Mouse (Mus musculus) myocyte (in vitro differentiated cells): Measurements from ENCODE around the gene Klhl25. TPM values are rescaled to one million over a fixed set of nuclear protein-coding genes. Genes with fewer than 3 reads are reported as not detected.
"Not testable (repeated sequence)": the region's sequence is repeated elsewhere in the genome, so short reads cannot be mapped to it uniquely, and the experiment has no call there.

Source experiments
- H3K27me3 ChIP-seq: one replicate; pipeline ENCODE4 v1.6.1; 2011; ENCODE audit not compliant: control insufficient read depth, insufficient read depth, insufficient read length
- H3K36me3 ChIP-seq: one replicate; pipeline ENCODE4 v1.6.1; 2011; ENCODE audit not compliant: control insufficient read depth, insufficient read depth
- H3K4me2 ChIP-seq: one replicate; pipeline ENCODE4 v1.6.1; 2011; ENCODE audit warnings: low read depth, control low read depth
- H3K4me3 ChIP-seq: one replicate; pipeline ENCODE4 v1.5.1; 2011; ENCODE audit warnings: mild to moderate bottlenecking, control low read depth, moderate library complexity
- H3K79me2 ChIP-seq: one replicate; pipeline ENCODE4 v1.6.1; 2011; ENCODE audit not compliant: control insufficient read depth, insufficient read depth
- H3ac ChIP-seq: one replicate; pipeline ENCODE4 v1.6.1; 2011; ENCODE audit not compliant: control insufficient read depth, insufficient read length
- CEBPB ChIP-seq: IDR thresholded peaks from 2 replicates; pipeline ENCODE4 v1.6.1; 2011; ENCODE audit warnings: mild to moderate bottlenecking, moderate library complexity; ENCODE audit not compliant: poor library complexity, insufficient read depth, severe bottlenecking
- E2F4 ChIP-seq: IDR thresholded peaks from one replicate; pipeline ENCODE4 v1.6.1; 2011; ENCODE audit warnings: mild to moderate bottlenecking, control low read depth, moderate library complexity; ENCODE audit not compliant: insufficient read depth
- MYOD1 ChIP-seq, 3 experiments: IDR thresholded peaks; one replicate each; pipeline ENCODE4 v1.6.1; 2011; ENCODE audit warnings: control low read depth in 2 of 3, low read depth in 2 of 3, mild to moderate bottlenecking in 2 of 3, moderate library complexity in 1 of 3; ENCODE audit not compliant: insufficient read length in 2 of 3, control insufficient read depth in 1 of 3
- MYOG ChIP-seq, 3 experiments: IDR thresholded peaks; one replicate each; pipeline ENCODE4 v1.6.1; 2011; ENCODE audit warnings: control low read depth in 2 of 3, low read depth in 2 of 3, mild to moderate bottlenecking in 2 of 3; ENCODE audit not compliant: insufficient read length in 2 of 3, control insufficient read depth in 1 of 3, insufficient read depth in 1 of 3
- POLR2A ChIP-seq: IDR thresholded peaks from one replicate; pipeline ENCODE4 v1.6.1; 2011; ENCODE audit warnings: low read depth, mild to moderate bottlenecking, control low read depth, moderate library complexity; ENCODE audit not compliant: insufficient read length
- SRF ChIP-seq: IDR thresholded peaks from one replicate; pipeline ENCODE4 v1.6.1; 2011; ENCODE audit warnings: low read depth; ENCODE audit not compliant: control insufficient read depth, insufficient read length
- TCF12 ChIP-seq: IDR thresholded peaks from one replicate; pipeline ENCODE4 v1.6.1; 2011; ENCODE audit warnings: mild to moderate bottlenecking, control low read depth; ENCODE audit not compliant: poor library complexity, insufficient read depth, severe bottlenecking
- TCF3 ChIP-seq: IDR thresholded peaks from one replicate; pipeline ENCODE4 v1.6.1; 2011; ENCODE audit warnings: low read depth, control low read depth; ENCODE audit not compliant: insufficient read length
- USF1 ChIP-seq: IDR thresholded peaks from one replicate; pipeline ENCODE4 v1.6.1; 2011; ENCODE audit warnings: low read depth, mild to moderate bottlenecking, control low read depth, moderate library complexity
- polyA plus RNA-seq: library from polyadenylated mRNA; unstranded; fragments of >200 nt; fragmentation: generic; extraction: Trizol; gene quantifications from one replicate; pipeline ENCODE4 v1.2.1, GENCODE M21; 2012; ENCODE audit warnings: missing spikeins

The Klhl25 gene
- polyA plus RNA-seq, 1 experiment, result 14.6 TPM

- H3ac ChIP-seq, result no peak overlapping the region
- no peaks in the 10 kb centered on the region for H3K36me3 ChIP-seq
- H3K4me2 ChIP-seq, result no peak overlapping the region
- peak; percentile 95 to 97 (median 97) for TF ChIP-seq MYOD1 (IDR thresholded peaks at IDR 0.05; ENCODE audit: control insufficient read depth in 1 of 3, insufficient read length in 2 of 3, low read depth in 2 of 3)
- TF ChIP-seq MYOG (IDR thresholded peaks at IDR 0.05; ENCODE audit: control insufficient read depth in 1 of 3, insufficient read depth in 1 of 3, insufficient read length in 2 of 3, low read depth in 2 of 3), result peak; percentile 98 to 99 (median 99)
- TF ChIP-seq POLR2A, result no peak
- TF ChIP-seq TCF12, result peak; percentile 97
- TF ChIP-seq CEBPB, result no peak
- TF ChIP-seq E2F4, result no peak
- peak; percentile 98 for TF ChIP-seq TCF3
- H3K79me2 ChIP-seq, result no peaks in the 10 kb centered on the region
- no peaks in the 10 kb centered on the region for H3K27me3 ChIP-seq
- no peak overlapping the region for H3K4me3 ChIP-seq
Measured at GRCm38 (mm10) chr7:75913952-75914351, 65.8 kb downstream of the Klhl25 start.

- H3K4me3 ChIP-seq, H3K4me2 ChIP-seq, H3K27me3 ChIP-seq, H3K36me3 ChIP-seq, H3ac ChIP-seq, H3K79me2 ChIP-seq: not testable (repeated sequence)
Measured at GRCm38 (mm10) chr7:75915550-75915949, 67.4 kb downstream of the Klhl25 start.

GRCm38 (mm10) chr7:75917662-75918061, 69.6 kb downstream of the Klhl25 start:
- no peaks in the 10 kb centered on the region for H3K79me2 ChIP-seq
- no peaks in the 10 kb centered on the region for H3K27me3 ChIP-seq
- no peak overlapping the region for H3ac ChIP-seq
- H3K36me3 ChIP-seq, result no peaks in the 10 kb centered on the region
- no peak overlapping the region for H3K4me3 ChIP-seq
- TF ChIP-seq TCF12 (no peak), SRF (no peak), MYOG (IDR thresholded peaks at IDR 0.05; ENCODE audit: control insufficient read depth in 1 of 3, insufficient read depth in 1 of 3, insufficient read length in 2 of 3, low read depth in 2 of 3) (peak in 1 of 3 experiments; percentile 50), USF1 (peak; percentile 65), MYOD1 (IDR thresholded peaks at IDR 0.05; ENCODE audit: control insufficient read depth in 1 of 3, insufficient read length in 2 of 3, low read depth in 2 of 3) (peak in 1 of 3 experiments; percentile 37)
- H3K4me2 ChIP-seq, result peak overlapping the region; percentile 48

- not testable (repeated sequence) for H3ac ChIP-seq, H3K4me2 ChIP-seq
Measured at GRCm38 (mm10) chr7:75919745-75920144, 71.6 kb downstream of the Klhl25 start.

More at GRCm38 (mm10) chr7:75919745-75920144, 71.6 kb downstream of the Klhl25 start:
- H3K27me3 ChIP-seq, H3K4me3 ChIP-seq, H3K79me2 ChIP-seq, H3K36me3 ChIP-seq: not testable (repeated sequence)
